Mouse (Mus musculus): ENCODE measurements around the gene Ganab.

- TF ChIP-seq GATA1 (IDR thresholded peaks at IDR 0.05; ENCODE audit: low read length) = no peak
- no peak for TF ChIP-seq TAL1 (IDR thresholded peaks at IDR 0.05; ENCODE audit: low read length)
These were observed 67.9 kb downstream of the Ganab start for GRCm38 (mm10) chr19:8965771-8966170.

All from erythroblast, embryonic 14.5 days (primary cell).